Mouse (Mus musculus) layer of hippocampus, adult 8-10 months (tissue): ENCODE results near the gene Cux2. TPM values are rescaled to one million over a fixed set of nuclear protein-coding genes. Genes with fewer than 3 reads are reported as not detected.
"Not testable (repeated sequence)": the region's sequence is repeated elsewhere in the genome, so short reads cannot be mapped to it uniquely, and the experiment has no call there.

Source experiments
- DNase-seq, 2 experiments: peaks; one replicate each; pipeline ENCODE4 v3.0.0; 2022; ENCODE audit warnings: low spot score in 2 of 2
- total RNA-seq, 4 experiments: library from RNA; stranded (reverse); gene quantifications; 2 replicates each; pipeline ENCODE4 v1.2.4; 2022

The Cux2 gene
- total RNA-seq, 4 experiments from 2014 or later = 41.0 to 48.6 (median 45.2) TPM

DNA sequence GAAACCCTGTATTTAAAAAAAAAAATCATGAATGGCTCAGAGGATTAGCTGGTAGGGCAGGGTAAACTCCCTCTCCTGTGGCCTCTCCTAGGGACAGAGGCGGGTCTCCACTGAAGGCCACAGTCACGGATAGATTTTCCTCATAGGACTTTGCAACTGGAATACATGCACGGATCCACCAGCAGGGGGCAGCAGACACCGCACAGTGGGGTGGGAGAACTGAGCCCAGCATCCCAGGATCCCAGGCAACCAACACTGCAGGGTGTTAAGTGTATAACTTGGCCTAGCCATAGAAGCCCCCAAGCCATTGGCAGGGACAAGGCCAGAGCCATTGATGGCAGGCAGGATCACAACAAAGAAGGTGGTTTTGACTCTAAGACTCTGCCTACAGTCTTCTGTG is 177.7 kb downstream of the Cux2 start:
- peak in 1 of 2 experiments; percentile 78 for DNase-seq

DNA sequence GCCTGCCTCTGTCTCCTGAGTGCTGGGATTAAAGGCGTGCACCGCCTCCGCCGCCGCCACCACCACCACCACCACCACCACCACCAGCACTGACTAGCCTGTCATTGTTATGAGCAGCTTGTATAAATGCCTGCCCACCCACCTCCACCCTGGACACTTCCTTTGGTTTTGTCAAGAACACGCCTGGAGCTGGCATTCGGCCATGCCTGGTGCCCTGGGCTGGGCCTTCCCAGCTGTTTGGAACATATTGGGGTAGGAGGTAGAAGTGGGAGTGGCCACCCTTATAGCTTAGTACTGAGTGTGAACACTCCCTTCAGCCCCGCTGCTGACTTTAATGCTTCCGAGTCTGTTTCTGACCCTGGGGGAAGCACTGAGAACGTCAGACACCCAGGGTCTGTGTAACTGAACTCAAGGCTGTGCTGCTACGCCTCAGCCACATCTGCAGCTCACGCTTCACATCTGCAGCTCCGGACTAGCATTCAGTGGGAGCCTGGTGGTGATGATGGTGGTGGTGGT is 178.3 kb downstream of the Cux2 start:
- no peak for DNase-seq

DNA sequence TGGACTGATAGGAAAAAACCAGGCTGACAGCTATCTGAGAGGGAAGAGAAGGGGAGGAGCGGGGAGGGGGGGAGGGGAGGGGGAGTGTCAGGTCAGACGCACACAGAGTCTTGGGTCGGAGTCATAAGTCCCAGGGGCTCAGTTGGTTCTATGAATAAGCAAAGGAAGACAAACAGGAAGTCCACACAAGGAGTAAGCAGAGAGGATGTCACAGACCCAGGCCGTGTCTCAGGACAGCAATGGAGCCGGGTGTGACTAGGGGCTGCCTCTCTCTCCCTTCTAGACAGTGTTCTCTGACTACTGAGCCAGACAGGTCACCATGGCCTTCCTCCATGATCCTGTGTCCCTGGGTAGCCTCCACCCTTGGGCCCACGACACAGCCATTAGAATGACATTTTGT is 179.1 kb downstream of the Cux2 start:
- DNase-seq = no peak

GRCm38 (mm10) chr5:121867963-121868362 is 181.9 kb downstream of the Cux2 start:
- no peak for DNase-seq

DNA sequence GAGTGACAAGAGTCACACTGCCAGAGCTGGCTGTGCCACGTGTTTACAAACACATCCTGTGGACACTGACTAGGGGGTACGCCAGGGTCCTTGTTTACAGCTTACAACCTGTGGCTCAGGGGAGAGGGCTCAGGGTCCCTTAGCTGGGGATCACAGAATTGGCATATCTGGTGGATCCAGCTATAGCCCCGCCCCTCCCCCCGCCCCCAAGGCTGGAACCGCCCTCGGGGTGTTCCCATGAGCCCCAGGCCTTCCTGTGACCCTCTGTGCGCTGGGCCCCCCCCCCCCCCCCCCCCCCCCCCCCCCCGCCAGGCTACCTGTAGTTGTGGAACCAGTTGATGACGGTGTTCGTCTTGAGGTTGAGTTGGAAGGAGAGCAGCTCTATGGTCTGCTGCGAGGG is 185.6 kb downstream of the Cux2 start:
- no peak for DNase-seq

DNA sequence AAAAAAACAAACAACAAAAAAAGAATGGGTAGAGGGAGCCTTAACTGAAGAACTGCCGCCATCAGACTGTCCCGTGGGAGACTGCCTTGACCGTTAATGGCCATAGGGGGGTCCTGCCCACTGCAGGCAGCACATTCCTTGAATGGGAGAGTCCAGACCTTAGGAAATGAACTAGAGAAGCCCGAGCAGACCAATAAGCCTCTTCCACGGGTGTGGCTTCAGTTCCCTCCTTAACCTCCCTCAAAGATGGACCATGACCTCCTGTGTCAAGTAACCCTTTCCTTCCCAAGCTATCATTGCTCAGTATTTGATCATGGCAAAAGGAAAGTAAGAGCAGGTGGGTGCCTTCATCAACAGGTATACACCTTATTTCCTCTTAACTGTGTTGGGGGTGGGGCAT is 187.9 kb downstream of the Cux2 start:
- DNase-seq = no peak

- DNase-seq = no peak
Observed at GRCm38 (mm10) chr5:121858427-121858826, 191.5 kb downstream of the Cux2 start.

DNA sequence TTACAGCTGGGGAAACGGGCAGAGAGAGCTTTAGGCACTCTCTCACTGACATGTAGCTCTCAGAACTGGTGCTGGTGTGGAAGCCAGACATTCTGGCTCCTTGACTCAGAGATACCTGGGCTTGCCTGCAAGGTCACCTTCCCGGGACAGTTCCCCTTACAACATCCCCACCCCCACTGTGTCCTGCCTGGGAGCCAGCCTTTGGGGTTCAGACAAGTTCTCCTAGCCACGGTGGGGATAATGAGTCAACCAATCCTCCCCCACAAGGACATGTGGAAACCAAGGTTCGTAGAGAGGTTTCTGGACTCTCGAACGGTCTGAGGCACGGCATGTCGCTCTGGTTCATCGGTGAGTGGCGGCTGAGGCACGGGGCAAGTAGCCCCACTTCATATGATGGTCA is 193.2 kb downstream of the Cux2 start:
- no peak for DNase-seq

DNA sequence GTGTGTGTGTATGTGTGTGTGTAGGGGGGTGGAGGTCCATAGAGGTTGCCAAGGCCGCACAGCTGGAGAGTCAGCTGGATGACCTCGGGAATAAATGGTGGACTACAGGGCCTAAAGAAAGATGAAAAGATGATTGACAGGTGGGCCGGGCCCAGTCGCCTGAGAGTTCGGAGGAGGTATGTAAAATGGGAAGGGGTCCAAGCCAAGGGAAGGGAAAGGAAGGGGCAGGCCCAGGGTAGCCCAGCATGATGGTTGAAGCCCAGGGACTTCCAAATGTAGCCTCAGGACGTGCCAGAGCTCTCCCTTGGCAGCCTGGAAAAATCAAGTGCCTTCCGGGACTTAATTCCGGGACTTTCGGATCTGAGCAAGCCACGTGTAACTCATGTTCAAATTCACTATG is 195.1 kb downstream of the Cux2 start:
- no peak for DNase-seq

GRCm38 (mm10) chr5:121853368-121854051 is 196.4 kb downstream of the Cux2 start:
- no peak for DNase-seq

- DNase-seq = no peak
Observed at GRCm38 (mm10) chr5:121849478-121850349, 200.2 kb downstream of the Cux2 start.

DNA sequence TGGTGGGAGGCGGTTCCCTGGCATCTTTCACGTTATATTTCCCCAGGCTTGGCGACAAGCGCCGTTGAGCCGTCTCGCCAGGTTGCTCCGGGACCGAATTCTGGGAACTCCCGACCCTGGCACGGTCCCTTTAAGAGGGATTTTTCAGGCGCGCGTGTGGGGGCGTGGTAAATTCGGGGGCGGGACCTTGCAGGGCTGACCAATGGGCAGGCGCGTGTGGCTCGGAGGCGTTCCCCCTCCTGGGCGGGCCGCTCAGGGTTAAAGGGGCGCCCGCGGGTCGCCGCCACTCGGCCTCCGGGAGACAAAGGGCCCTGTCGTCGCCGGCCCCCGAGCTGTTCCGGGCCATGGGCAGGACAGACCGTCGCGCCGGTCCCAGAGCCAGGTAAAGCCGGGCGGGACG is 201.2 kb downstream of the Cux2 start, which contains the start of gene Pheta1:
TSS of gene Pheta1 (plus strand) at position 242 of the 400 bp plus-strand sequence.
- DNase-seq = peak; percentile 80 to 89

DNA sequence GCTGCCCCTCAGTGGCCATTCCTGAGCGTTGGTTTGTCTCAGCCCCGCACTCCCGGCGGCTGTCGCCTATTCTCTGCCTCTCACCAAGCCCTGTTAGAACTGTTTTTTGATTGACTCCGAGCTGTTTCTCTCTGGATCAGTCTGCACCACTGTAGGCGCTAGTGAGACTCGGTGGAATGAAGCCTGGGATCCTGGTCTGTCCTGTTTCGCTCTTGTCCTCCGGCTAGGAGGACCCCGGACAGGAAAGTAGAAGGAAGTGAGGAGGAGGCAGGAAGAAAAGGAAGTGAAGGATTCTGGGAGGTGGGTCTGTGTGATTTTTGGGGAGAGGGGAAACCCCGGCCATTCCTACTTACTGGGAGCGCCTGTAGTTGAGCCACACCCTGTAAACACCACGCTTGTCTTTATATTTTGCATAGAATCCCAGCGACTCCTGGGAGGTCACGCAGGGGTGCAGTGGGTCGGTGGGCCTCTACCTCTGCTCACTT is 201.8 kb downstream of the Cux2 start:
- DNase-seq = no peak

GRCm38 (mm10) chr5:121847269-121847668 is 202.6 kb downstream of the Cux2 start:
- not testable (repeated sequence) for DNase-seq

DNA sequence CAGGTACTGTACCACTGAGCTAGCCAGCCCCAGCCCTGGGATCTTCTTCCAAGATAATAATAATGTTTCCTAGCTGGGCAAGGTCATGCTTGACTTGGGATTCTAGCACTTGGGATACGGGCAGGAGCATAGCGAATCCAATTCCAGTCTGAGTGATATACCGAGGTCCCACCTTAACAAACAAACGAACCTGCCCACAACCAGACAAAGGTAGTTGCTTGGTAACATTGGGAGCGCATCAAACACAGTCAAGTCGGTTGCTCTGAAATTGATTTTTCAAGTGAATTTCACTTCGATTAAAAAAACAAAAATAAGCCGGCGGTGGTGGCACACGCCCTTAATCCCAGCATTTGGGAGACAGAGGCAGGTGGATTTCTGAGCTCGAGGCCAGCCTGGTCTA is 203.6 kb downstream of the Cux2 start:
- no peak for DNase-seq

DNA sequence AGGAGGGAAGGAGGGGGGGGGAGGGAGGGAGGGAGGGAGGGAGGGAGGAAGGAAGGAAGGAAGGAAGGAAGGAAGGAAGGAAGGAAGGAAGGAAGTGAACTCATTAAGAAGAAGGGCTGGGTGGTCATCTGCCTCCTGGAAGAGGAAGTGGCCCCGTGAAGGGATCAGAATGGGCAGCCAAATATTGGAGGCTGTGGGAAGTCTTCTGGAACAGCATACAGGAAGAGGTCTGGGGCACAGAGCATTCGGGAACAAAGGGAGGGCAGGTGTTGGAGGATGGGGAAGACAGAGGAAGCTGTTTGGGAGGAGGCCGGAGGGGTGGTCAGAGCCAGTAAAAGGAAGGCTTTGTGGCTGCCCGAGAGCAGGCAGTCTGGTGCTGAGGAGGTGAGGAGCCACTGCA is 204.5 kb downstream of the Cux2 start:
- no peak for DNase-seq

- no peak for DNase-seq
Observed at GRCm38 (mm10) chr5:121843138-121843905, 206.6 kb downstream of the Cux2 start.

- DNase-seq = peak in 1 of 2 experiments; percentile 77
Observed at GRCm38 (mm10) chr5:121842665-121843118, 207.2 kb downstream of the Cux2 start.

DNA sequence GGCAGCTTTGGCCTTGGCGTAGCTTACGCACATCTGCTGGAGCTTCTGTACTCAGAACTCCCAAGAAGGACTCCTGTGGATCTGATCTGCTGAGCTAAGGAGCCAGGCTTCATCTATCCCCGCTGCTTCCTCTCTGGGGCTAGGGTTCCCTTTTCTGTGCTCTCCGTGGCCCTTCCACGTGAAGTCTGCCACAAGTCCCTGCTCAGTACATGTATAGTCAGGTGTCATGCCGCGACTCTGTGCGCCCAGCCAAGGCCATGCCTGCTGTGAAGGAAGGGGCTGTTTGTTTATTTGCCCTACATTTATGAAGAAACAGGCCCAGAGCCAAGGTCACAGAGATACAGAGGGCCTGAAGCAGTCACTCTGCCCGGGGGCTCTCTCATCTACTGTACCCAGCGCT is 207.9 kb downstream of the Cux2 start:
- no peak for DNase-seq

DNA sequence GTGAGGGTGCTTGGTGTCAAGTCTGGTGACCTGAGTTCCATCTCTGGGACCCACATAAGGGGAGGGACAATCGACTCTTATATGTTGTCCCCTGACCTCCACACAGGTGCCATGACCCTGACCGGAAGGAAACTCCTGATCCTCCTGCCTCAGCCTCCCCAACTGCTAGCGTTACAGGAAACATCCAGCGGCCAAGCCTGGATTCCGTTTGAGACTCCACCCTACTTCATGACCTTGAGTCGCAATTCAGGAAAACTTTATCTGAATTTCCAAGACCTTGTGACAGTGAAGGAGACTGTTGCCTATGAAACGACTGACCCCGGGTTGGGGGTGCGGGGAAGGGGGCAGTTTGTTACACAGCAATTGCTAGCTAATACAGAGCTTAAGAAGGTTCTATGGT is 208.4 kb downstream of the Cux2 start:
- DNase-seq = no peak

DNA sequence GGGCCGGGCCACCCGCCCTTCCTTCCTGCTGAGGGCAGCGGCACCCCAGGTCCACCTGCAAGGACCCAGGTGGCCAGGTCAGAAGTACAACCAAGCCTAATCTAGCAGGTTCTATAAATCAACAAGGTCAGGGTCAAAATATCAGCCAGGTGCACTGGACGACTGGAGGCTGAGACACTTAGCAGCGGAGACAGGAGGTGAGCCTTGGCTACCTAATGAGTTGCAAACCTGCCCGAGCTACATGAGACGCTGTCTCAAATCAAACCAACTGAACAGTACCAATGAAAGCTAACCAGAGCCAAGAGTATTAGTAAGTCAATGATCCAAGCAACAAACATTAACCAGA is 210.8 kb downstream of the Cux2 start:
- no peak for DNase-seq
